Mouse (Mus musculus) spleen, adult 18-20 months (tissue): ENCODE measurements at regions not wholly inside any gene's neighbourhood (a gene's known extent, or its start where the extent isn't known, plus 50 kb on each side); places are given as distances from the start of the nearest gene placed in this dataset.
"Not testable (repeated sequence)": the region's sequence is repeated elsewhere in the genome, so short reads cannot be mapped to it uniquely, and the experiment has no call there.

Experiments used
- DNase-seq, 2 experiments: peaks; one replicate each; pipeline ENCODE4 v3.0.0; 2022; ENCODE audit warnings: mixed read lengths in 2 of 2

DNA sequence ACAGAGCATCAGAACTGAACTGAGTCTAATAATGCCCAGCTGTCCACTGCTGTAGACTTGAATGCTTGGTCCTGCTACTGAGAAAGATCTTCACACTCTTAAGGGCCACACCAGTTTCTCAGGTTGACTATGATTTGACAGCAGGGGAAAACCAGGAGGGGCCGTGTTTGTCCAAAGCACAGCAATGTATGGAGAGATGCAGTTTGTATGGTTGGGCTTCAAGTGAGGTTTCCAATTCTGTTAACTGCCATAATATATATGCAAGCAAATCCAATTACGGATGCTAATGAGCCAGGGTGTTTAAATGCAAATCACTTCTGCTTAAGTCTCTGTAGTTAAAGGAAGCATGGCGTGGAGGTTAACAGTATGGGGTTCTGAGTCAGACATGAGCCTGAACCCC, 157.2 kb upstream of the 1700056E22Rik start:
- DNase-seq = no peak

DNA sequence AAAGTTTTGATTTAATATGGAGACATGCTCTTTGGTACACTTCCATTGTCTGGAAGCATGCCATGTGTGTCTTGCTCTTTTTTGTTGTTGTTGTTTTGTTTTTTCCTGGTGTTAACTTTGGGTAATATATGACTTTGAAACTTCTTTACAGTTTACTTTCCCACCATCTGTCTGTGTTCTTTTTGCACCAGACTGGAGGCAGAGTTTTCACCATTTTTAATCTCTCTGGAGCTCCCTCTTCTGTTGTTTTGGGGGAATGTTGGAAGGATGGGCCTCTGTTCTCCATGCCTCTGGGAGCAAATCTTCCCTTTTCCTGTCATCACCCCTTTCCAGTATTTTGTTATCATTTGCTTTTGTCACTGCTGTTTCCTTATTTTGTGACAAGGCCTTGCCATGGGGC, 153.5 kb upstream of the 1700056E22Rik start:
- no peak for DNase-seq

DNA sequence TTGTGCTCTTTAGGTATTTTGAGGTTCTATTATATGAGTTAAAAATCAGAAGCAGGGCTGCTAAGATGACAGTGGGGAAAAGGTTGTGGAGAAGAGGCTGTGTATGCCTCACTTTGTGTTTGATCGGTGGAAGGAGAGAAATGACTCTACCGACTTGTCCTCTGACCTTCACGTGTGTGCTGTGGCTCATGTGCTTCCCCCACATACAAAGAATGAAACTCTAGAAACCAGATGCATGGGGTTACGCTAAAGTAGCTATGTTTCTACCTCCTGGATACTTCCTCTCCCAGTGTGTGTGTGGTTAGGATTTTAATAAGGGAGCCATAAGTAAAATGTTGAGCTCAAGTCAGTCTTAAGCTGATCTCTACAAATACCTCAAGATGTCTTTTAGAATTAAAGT, 148.1 kb upstream of the 1700056E22Rik start:
- DNase-seq = no peak

DNA sequence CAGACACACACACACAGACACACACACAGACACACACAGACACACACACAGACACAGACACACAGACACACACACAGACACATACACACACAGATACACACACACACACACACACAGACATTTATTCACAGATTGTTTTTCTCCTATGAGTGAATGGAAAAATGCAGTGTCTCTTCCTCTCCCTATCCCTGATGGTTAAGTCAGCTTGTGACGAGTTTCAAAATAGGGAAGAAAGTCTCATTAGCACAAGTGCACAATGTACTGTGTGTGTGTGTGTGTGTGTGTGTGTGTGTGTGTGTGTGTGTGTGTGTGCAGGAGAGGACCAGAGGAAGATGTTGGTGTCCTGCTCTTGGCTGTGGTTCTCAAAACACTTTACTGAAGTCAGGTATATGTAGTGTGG, 140.3 kb upstream of the 1700056E22Rik start:
- not testable (repeated sequence) for DNase-seq

GRCm38 (mm10) chr1:184173739-184174138, 139.6 kb upstream of the 1700056E22Rik start:
- DNase-seq = peak in 1 of 2 experiments; percentile 10

GRCm38 (mm10) chr1:184172986-184173385, 138.9 kb upstream of the 1700056E22Rik start:
- no peak for DNase-seq

GRCm38 (mm10) chr1:184171601-184172000, 137.5 kb upstream of the 1700056E22Rik start:
- no peak for DNase-seq

DNA sequence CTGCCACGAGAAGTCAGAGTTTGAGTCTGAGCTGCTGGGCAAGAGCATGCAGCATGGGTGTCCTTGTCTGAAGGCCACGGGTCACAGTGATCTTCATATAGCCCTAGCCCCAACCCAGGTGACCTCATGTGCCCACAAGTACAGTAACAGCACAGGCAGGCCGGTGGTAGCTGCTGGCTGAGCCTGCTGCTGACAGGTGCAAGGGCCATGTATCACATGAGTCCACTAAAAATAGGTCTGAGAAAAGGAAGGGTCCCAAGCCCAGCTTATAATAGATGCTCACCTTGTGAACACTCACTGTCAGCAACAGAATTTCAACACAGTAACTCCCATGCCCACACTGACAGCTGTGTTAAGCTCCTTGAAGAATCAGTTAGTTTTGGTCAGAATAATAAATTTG, 136.8 kb upstream of the 1700056E22Rik start:
- DNase-seq = no peak

DNA sequence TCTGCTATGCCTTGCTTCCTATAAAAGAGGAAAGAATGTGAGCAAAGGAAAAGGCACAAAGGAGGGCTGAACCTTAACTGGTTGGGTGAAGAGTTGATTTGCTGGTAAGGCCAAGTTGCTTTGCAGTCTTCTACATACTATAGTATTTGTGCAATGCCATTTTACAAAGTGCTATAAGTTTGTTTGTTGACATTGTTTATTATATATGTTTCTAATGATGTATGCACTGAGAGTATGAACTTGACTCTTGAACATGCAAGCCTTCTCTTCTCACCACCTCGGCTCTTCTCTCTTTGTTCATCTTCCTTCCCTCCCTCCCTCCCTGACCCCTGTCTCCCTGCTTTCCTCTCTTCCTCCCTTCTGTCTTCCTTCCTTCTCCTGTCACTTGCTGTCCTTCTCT, 135.9 kb upstream of the 1700056E22Rik start:
- no peak for DNase-seq

DNA sequence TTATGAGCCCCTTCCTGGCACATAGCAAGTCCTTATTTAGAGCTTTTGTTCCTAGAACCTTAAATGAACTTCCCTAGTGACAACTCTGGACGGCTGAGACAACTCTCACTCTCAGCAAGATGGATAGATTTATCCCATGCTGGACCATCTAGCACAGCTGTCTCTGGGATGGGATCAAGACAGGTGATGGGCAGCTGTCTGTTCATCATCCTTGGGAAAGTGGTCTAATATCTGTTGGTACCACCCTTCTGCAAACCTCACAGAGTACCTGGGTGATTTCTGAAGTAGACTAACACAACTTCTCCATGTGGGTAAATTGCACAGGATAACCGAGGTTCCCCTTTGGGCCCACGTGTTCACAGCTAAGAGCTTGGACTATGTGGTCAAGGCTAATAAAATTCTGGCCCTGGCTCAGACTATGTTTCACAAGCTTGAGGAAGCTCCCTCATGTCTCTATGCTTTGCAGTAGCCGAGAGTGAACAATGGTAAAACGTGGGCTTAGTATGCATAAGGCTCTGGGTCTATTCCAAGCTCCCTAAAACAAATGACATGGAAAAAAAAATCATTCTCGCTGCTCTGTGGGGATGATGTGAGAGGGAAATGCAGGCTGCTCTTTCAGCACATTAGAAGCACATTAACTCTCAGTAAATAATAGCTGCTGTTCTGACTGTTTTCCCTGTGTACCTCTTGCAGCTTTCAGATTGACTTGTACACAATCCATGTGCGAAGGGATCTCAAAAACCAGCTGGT, 135.1 kb upstream of the 1700056E22Rik start:
- DNase-seq = no peak

DNA sequence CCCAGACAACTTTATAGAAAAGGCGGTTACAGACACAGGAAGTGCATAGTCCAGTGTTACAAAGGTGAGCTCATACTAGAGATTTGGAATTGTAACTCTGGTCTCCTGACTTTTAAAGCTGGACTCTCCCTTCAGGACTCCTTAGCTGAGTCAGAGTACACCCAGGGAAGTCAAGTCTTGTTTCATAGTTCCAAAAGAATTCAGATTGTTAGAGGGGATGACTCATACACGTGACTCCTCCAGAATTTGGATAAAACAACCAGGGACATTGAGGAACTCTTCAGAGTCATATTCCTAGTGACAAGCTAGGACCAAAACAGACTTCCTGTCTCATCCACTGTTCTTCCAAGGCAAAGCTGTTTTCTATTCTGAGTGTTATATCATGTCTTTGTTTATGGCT, 132.8 kb upstream of the 1700056E22Rik start:
- no peak for DNase-seq

- DNase-seq = not testable (repeated sequence)
Observed at GRCm38 (mm10) chr1:184162526-184162925, 128.4 kb upstream of the 1700056E22Rik start.

- DNase-seq = no peak
Observed at GRCm38 (mm10) chr1:184147713-184148112, 113.6 kb upstream of the 1700056E22Rik start.

- DNase-seq = no peak
Observed at GRCm38 (mm10) chr1:184142974-184143373, 108.9 kb upstream of the 1700056E22Rik start.

- no peak for DNase-seq
Observed at GRCm38 (mm10) chr1:184140486-184140885, 106.4 kb upstream of the 1700056E22Rik start.

- no peak for DNase-seq
Observed at GRCm38 (mm10) chr1:184140082-184140481, 106.0 kb upstream of the 1700056E22Rik start.

DNA sequence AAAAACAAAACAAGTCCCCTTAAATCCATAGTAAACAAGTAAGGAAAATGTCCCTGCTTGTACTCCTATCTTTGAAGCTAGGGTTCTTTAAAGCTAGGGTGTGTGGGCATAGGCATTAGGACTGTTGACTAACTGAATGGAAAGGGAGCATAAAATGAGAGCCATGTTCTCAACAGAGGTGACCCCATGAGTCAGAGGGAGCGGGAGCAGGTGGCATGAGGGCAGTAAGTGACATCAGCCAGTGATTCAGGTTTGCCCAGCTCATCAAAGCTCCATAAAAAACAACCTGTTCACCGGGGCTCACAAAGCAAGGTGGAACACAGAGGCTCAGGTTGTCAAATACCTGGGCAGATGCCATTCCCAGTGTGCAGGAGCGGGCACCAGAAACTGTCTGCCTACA, 104.6 kb upstream of the 1700056E22Rik start:
- DNase-seq = no peak

GRCm38 (mm10) chr1:184130897-184131296, 96.8 kb upstream of the 1700056E22Rik start:
- no peak for DNase-seq

GRCm38 (mm10) chr1:184127321-184127720, 93.2 kb upstream of the 1700056E22Rik start:
- no peak for DNase-seq

DNA sequence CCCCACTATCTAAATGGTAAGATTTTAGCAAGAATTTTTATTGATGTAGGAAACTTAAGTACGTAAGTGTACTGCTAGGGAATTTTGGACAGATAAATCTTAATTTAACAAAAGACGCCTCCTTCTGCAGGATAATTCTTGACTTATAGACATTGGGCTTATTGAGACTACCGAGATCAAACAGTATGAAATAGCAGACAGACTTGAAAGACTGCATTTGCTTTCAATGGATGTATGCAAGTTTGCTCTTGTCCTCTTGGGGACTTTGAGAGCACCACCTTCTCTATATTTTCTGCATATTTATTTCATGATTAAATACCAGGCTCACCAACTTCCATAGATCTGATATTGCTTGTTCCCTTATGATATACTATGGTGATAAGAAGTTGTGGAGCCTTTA, 92.8 kb upstream of the 1700056E22Rik start:
- DNase-seq = no peak
